Mouse (Mus musculus): ENCODE results near the gene Arhgap17. TPM values are rescaled to one million over a fixed set of nuclear protein-coding genes. Genes with fewer than 3 reads are reported as not detected.
A peak's percentile ranks its signal among the peaks of the same experiment; 100 is the strongest.

Arhgap17 gene
- total and polyA plus RNA-seq, 2 experiments from 2014 or later = 4.8 to 6.3 TPM

DNA sequence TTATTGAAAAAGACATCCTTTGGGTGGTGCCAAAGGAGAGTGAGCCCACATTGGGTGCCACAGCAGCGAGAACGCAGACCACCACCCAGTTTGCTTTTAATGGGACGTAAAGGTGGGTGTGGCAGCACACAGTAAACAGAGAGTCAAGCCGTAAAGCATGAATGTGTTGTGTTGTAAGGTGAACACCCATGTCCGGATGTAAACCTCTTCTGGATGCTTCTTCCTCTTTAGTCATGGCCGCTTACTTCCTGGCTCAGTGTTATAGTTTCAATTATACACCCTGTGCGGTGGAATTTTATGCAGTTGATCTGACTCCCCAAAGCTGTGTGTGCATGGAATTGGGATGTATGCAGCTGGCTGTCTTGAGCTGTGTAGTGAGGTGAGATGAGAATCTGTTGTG, 127.5 kb downstream of the Arhgap17 start:
- no peaks in the 10 kb centered on the region for H3K4me1 ChIP-seq (ENCODE audit: insufficient read depth, low read length)
- H3K9me3 ChIP-seq (ENCODE audit: low read length) = no peaks in the 10 kb centered on the region
- no peak overlapping the region for H3K27ac ChIP-seq (ENCODE audit: low read depth, low read length)
- no peak for ATAC-seq (ENCODE audit: low FRiP score)
- no peak for DNase-seq (ENCODE audit: low spot score)
- H3K27me3 ChIP-seq (ENCODE audit: insufficient read depth, low read length) = no peaks in the 10 kb centered on the region
- H3K36me3 ChIP-seq (ENCODE audit: insufficient read depth, low read length) = no peaks in the 10 kb centered on the region
- H3K4me2 ChIP-seq (ENCODE audit: low read depth, low read length, poor library complexity, severe bottlenecking) = no peak overlapping the region
- H3K9ac ChIP-seq (replicated peaks; ENCODE audit: low read length, poor library complexity, severe bottlenecking) = no peak overlapping the region
- no peak for TF ChIP-seq CTCF (IDR thresholded peaks at IDR 0.05)
- 91% methylated on average over 7 of the region's 7 CpGs for WGBS
- no peak overlapping the region for H3K4me3 ChIP-seq (ENCODE audit: low read depth, low read length)

DNA sequence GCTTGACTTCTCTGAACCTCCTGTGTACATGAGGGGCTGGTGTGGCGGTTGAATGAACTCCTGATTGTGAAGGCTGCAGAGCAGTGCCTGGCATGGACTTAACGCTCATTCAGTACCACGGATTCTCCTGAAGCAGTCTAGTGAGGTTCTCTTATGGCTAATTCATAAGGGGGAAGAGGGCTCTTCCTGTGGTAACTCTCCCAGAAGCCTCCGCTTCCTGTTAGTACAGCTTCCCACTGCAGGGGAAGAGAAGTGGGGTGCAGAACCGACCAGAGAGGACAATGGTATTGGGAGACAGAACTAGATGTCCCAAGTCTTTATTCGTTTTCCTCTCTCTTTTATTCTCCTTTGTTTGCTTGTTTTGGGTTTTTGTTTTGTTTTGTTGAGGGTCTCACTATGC, 129.7 kb downstream of the Arhgap17 start:
- Histone ChIP-seq H3K9ac (replicated peaks; ENCODE audit: low read length, poor library complexity, severe bottlenecking) (no peak overlapping the region), H3K4me1 (ENCODE audit: insufficient read depth, low read length) (no peaks in the 10 kb centered on the region), H3K9me3 (ENCODE audit: low read length) (no peaks in the 10 kb centered on the region), H3K36me3 (ENCODE audit: insufficient read depth, low read length) (no peaks in the 10 kb centered on the region), H3K4me3 (ENCODE audit: low read depth, low read length) (no peak overlapping the region), H3K27ac (ENCODE audit: low read depth, low read length) (no peak overlapping the region), H3K4me2 (ENCODE audit: low read depth, low read length, poor library complexity, severe bottlenecking) (no peak overlapping the region), H3K27me3 (ENCODE audit: insufficient read depth, low read length) (no peaks in the 10 kb centered on the region)
- WGBS = 69% methylated on average over 6 of the region's 6 CpGs
- no peak for TF ChIP-seq CTCF (IDR thresholded peaks at IDR 0.05)
- DNase-seq (ENCODE audit: low spot score) (no peak), ATAC-seq (ENCODE audit: low FRiP score) (no peak)

DNA sequence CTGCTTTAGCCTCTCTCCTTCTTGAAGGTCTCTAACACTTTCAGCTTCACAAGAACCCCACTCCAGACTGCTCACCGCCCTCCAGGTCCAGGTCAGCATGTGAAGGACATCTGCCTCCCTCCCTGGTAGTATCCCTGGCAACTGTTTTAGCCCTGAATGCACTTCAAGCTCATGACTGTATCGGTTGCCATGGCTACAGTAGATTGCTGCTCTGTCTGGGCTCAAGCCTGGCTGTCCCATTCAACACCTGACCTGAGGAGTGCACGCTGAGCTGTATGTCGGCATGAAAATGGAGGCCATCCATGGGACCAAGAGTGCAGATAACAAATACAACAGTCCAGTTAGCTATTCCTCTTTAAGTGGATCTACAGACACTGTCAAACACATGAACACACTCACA, 131.1 kb downstream of the Arhgap17 start:
- DNase-seq (ENCODE audit: low spot score) (peak; percentile 81), ATAC-seq (ENCODE audit: low FRiP score) (peak; percentile 81)
- Histone ChIP-seq H3K9me3 (ENCODE audit: low read length) (no peaks in the 10 kb centered on the region), H3K27ac (ENCODE audit: low read depth, low read length) (peak overlapping the region; percentile 27; the same call in 1 of the 2 replicates), H3K4me2 (ENCODE audit: low read depth, low read length, poor library complexity, severe bottlenecking) (no peak overlapping the region), H3K9ac (replicated peaks; ENCODE audit: low read length, poor library complexity, severe bottlenecking) (no peak overlapping the region), H3K27me3 (ENCODE audit: insufficient read depth, low read length) (no peaks in the 10 kb centered on the region), H3K4me3 (ENCODE audit: low read depth, low read length) (no peak overlapping the region), H3K36me3 (ENCODE audit: insufficient read depth, low read length) (no peaks in the 10 kb centered on the region), H3K4me1 (ENCODE audit: insufficient read depth, low read length) (no peaks in the 10 kb centered on the region)
- WGBS = 43% methylated on average over 4 of the region's 4 CpGs
- TF ChIP-seq CTCF (IDR thresholded peaks at IDR 0.05) = no peak

DNA sequence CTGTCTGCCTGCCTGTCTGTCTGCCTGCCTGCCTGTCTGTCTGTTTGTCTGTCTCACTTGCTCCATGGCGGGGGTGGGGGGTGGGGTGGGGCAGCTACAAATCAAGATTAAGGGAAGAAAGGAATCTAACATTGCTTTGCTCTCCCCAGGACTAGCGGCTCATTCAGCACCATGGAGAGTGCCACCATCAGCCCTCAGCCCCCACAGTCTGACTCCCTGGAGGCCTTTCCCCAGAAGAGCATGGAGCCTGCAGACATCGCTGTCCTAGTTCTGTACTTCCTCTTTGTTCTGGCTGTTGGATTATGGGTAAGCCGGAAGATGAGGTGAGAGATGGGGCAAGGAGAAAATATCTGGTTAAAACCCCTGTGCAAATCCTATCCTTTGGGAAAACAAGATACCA, 134.3 kb downstream of the Arhgap17 start:
- 30% methylated on average over 4 of the region's 4 CpGs for WGBS
- no peak overlapping the region for H3K27ac ChIP-seq (ENCODE audit: low read depth, low read length)
- H3K4me2 ChIP-seq (ENCODE audit: low read depth, low read length, poor library complexity, severe bottlenecking) = no peak overlapping the region
- H3K27me3 ChIP-seq (ENCODE audit: insufficient read depth, low read length) = no peaks in the 10 kb centered on the region
- no peak overlapping the region for H3K4me3 ChIP-seq (ENCODE audit: low read depth, low read length)
- ATAC-seq (ENCODE audit: low FRiP score) (no peak), DNase-seq (ENCODE audit: low spot score) (no peak)
- H3K9me3 ChIP-seq (ENCODE audit: low read length) = no peaks in the 10 kb centered on the region
- no peaks in the 10 kb centered on the region for H3K4me1 ChIP-seq (ENCODE audit: insufficient read depth, low read length)
- no peak overlapping the region for H3K9ac ChIP-seq (replicated peaks; ENCODE audit: low read length, poor library complexity, severe bottlenecking)
- H3K36me3 ChIP-seq (ENCODE audit: insufficient read depth, low read length) = no peaks in the 10 kb centered on the region
- no peak for TF ChIP-seq CTCF (IDR thresholded peaks at IDR 0.05)

Other genes starting within 250 kb of the Arhgap17 start
- gene Tnrc6a, start 246.0 kb downstream of the Arhgap17 start, total RNA-seq (2014; rRNA removed) = 53.2 and 70.6 TPM in 2 replicates
- gene Tnrc6a, start 246.0 kb downstream of the Arhgap17 start, polyA plus RNA-seq (2015; fragmentation: Nextera tagmentation; extraction: Ambion mirVana) = 53.4 and 73.9 TPM in 2 replicates
- 0.66 and 0.82 TPM in 2 replicates for gene Slc5a11, start 155.1 kb downstream of the Arhgap17 start, total RNA-seq (2014; rRNA removed)
- gene Slc5a11, start 155.1 kb downstream of the Arhgap17 start, polyA plus RNA-seq (2015; fragmentation: Nextera tagmentation; extraction: Ambion mirVana) = 0.20 and 0.47 TPM in 2 replicates
- gene Lcmt1, start 131 bp downstream of the Arhgap17 start, total RNA-seq (2014; rRNA removed) = 62.8 and 74.8 TPM in 2 replicates
- gene Lcmt1, start 131 bp downstream of the Arhgap17 start, polyA plus RNA-seq (2015; fragmentation: Nextera tagmentation; extraction: Ambion mirVana) = 114 and 115 TPM in 2 replicates
- gene Aqp8, start 92.4 kb upstream of the Arhgap17 start, total RNA-seq (2014; rRNA removed) = not detected in 2 replicates
- not detected in 2 replicates for gene Aqp8, start 92.4 kb upstream of the Arhgap17 start, polyA plus RNA-seq (2015; fragmentation: Nextera tagmentation; extraction: Ambion mirVana)
- 21.1 and 28.0 TPM in 2 replicates for gene Zkscan2, start 130.5 kb upstream of the Arhgap17 start, total RNA-seq (2014; rRNA removed)
- 8.4 and 11.2 TPM in 2 replicates for gene Zkscan2, start 130.5 kb upstream of the Arhgap17 start, polyA plus RNA-seq (2015; fragmentation: Nextera tagmentation; extraction: Ambion mirVana)